Mouse (Mus musculus): ENCODE measurements around the gene Tmem74b. TPM values are rescaled to one million over a fixed set of nuclear protein-coding genes. Genes with fewer than 3 reads are reported as not detected.

Gene Tmem74b
- polyA plus RNA-seq, 1 experiment from 2014 or later, result 30.5 TPM

GRCm38 (mm10) chr2:151743845-151744244 is 42.0 kb downstream of the Tmem74b start, which contains the start of gene Psmf1:
Gene Psmf1 (minus strand): TSS chr2:151744186.
- Histone ChIP-seq H3K9ac (replicated peaks) (no peak within 1 kb of the TSS), H3K9me3 (replicated peaks) (no peaks in the 10 kb centered on the region), H3K4me3 (replicated peaks) (no peak within 1 kb of the TSS), H3K4me1 (peaks cover 32% of the 10 kb centered on the region), H3K36me3 (no peaks in the 10 kb centered on the region; the same call in 1 of the 2 replicates), H3K27me3 (replicated peaks) (no peaks in the 10 kb centered on the region), H3K4me2 (no peak within 1 kb of the TSS), H3K27ac (replicated peaks) (no peak within 1 kb of the TSS)
- ATAC-seq (ENCODE audit: low FRiP score), result no peak

GRCm38 (mm10) chr2:151747847-151748705 is 46.3 kb downstream of the Tmem74b start:
- Histone ChIP-seq H3K4me1 (peaks cover 8% of the 10 kb centered on the region; the same call in 1 of the 2 replicates), H3K9me3 (replicated peaks) (no peaks in the 10 kb centered on the region), H3K9ac (replicated peaks) (peak overlapping the region; percentile 34; the same call in 1 of the 2 replicates), H3K27ac (replicated peaks) (peak overlapping the region; percentile 56), H3K4me3 (replicated peaks) (peak overlapping the region; percentile 10; the same call in 1 of the 2 replicates), H3K36me3 (no peaks in the 10 kb centered on the region), H3K27me3 (replicated peaks) (no peaks in the 10 kb centered on the region), H3K4me2 (peak overlapping the region; percentile 37)
- peak; percentile 94 for ATAC-seq (ENCODE audit: low FRiP score)
- 23% methylated on average over 19 of the region's 19 CpGs for WGBS

- Histone ChIP-seq H3K9ac (replicated peaks) (no peak overlapping the region), H3K9me3 (replicated peaks) (no peaks in the 10 kb centered on the region), H3K4me3 (replicated peaks) (no peak overlapping the region), H3K4me1 (peaks cover 8% of the 10 kb centered on the region; the same call in 1 of the 2 replicates), H3K27ac (replicated peaks) (no peak overlapping the region), H3K27me3 (replicated peaks) (no peaks in the 10 kb centered on the region), H3K4me2 (no peak overlapping the region), H3K36me3 (no peaks in the 10 kb centered on the region)
- WGBS, result 79% methylated on average over 5 of the region's 5 CpGs
- ATAC-seq (ENCODE audit: low FRiP score), result no peak
Observed at GRCm38 (mm10) chr2:151751330-151751729, 49.5 kb downstream of the Tmem74b start.

GRCm38 (mm10) chr2:151756277-151757061 is 54.7 kb downstream of the Tmem74b start:
- Histone ChIP-seq H3K36me3 (no peaks in the 10 kb centered on the region), H3K9me3 (replicated peaks) (no peaks in the 10 kb centered on the region), H3K27me3 (replicated peaks) (no peaks in the 10 kb centered on the region), H3K4me2 (no peak overlapping the region), H3K9ac (replicated peaks) (no peak overlapping the region), H3K27ac (replicated peaks) (no peak overlapping the region), H3K4me3 (replicated peaks) (no peak overlapping the region), H3K4me1 (no peaks in the 10 kb centered on the region)
- 53% methylated on average over 9 of the region's 9 CpGs for WGBS
- ATAC-seq (ENCODE audit: low FRiP score), result no peak

- H3K4me2 ChIP-seq, result no peak overlapping the region
- no peaks in the 10 kb centered on the region for H3K36me3 ChIP-seq
- no peaks in the 10 kb centered on the region for H3K27me3 ChIP-seq (replicated peaks)
- ATAC-seq (ENCODE audit: low FRiP score), result no peak
- H3K4me3 ChIP-seq (replicated peaks), result no peak overlapping the region
- 25% methylated on average over 5 of the region's 5 CpGs for WGBS
- no peak overlapping the region for H3K27ac ChIP-seq (replicated peaks)
- no peaks in the 10 kb centered on the region for H3K9me3 ChIP-seq (replicated peaks)
- no peaks in the 10 kb centered on the region for H3K4me1 ChIP-seq
- H3K9ac ChIP-seq (replicated peaks), result no peak overlapping the region
Observed at GRCm38 (mm10) chr2:151757451-151757850, 55.6 kb downstream of the Tmem74b start.

GRCm38 (mm10) chr2:151758806-151759353 is 57.1 kb downstream of the Tmem74b start:
- Histone ChIP-seq H3K36me3 (no peaks in the 10 kb centered on the region), H3K9ac (replicated peaks) (no peak overlapping the region), H3K4me3 (replicated peaks) (no peak overlapping the region), H3K4me2 (no peak overlapping the region), H3K27ac (replicated peaks) (no peak overlapping the region), H3K4me1 (no peaks in the 10 kb centered on the region), H3K9me3 (replicated peaks) (no peaks in the 10 kb centered on the region), H3K27me3 (replicated peaks) (no peaks in the 10 kb centered on the region)
- ATAC-seq (ENCODE audit: low FRiP score), result no peak
- 64% methylated on average over 1 of the region's 1 CpGs for WGBS

Other genes starting within 250 kb of the Tmem74b start
- gene 4921509C19Rik, start 225.9 kb upstream of the Tmem74b start, polyA plus RNA-seq (2015; fragmentation: Nextera tagmentation; extraction: Ambion mirVana), result not detected in 2 replicates
- gene Nsfl1c, start 207.8 kb upstream of the Tmem74b start, polyA plus RNA-seq (2015; fragmentation: Nextera tagmentation; extraction: Ambion mirVana), result 254 and 270 TPM in 2 replicates
- gene Fkbp1a, start 159.5 kb upstream of the Tmem74b start, polyA plus RNA-seq (2015; fragmentation: Nextera tagmentation; extraction: Ambion mirVana), result 644 and 655 TPM in 2 replicates
- 1.2 and 2.8 TPM in 2 replicates for gene Sdcbp2, start 129.4 kb upstream of the Tmem74b start, polyA plus RNA-seq (2015; fragmentation: Nextera tagmentation; extraction: Ambion mirVana)
- gene Snph, start 69.4 kb upstream of the Tmem74b start, polyA plus RNA-seq (2015; fragmentation: Nextera tagmentation; extraction: Ambion mirVana), result 28.6 and 33.0 TPM in 2 replicates
- gene Rad21l, start 33.5 kb upstream of the Tmem74b start, polyA plus RNA-seq (2015; fragmentation: Nextera tagmentation; extraction: Ambion mirVana), result 0.33 and 0.36 TPM in 2 replicates
- 58.3 and 60.5 TPM in 2 replicates for gene Psmf1, start 42.2 kb downstream of the Tmem74b start, polyA plus RNA-seq (2015; fragmentation: Nextera tagmentation; extraction: Ambion mirVana)
- 0.42 and 0.43 TPM in 2 replicates for gene Rspo4, start 140.9 kb downstream of the Tmem74b start, polyA plus RNA-seq (2015; fragmentation: Nextera tagmentation; extraction: Ambion mirVana)
- 0.50 and 2.1 TPM in 2 replicates for gene Angpt4, start 209.2 kb downstream of the Tmem74b start, polyA plus RNA-seq (2015; fragmentation: Nextera tagmentation; extraction: Ambion mirVana)

Measured in neural tube, embryonic 15.5 days (tissue).